Mouse (Mus musculus): ENCODE results near the gene Gm10490. TPM values are rescaled to one million over a fixed set of nuclear protein-coding genes. Genes with fewer than 3 reads are reported as not detected.
"Not testable (repeated sequence)": the region's sequence is repeated elsewhere in the genome, so short reads cannot be mapped to it uniquely, and the experiment has no call there.

Gene Gm10490
- not detected in 2 replicates for total RNA-seq (2012; rRNA removed)
- total RNA-seq (2014; rRNA removed), result not detected in 2 replicates
- not detected in 2 replicates for polyA plus RNA-seq (2012; ENCODE audit: insufficient read length, low read depth)

GRCm38 (mm10) chrX:7909242-7909641 is at the start of gene Gm10490:
Gene Gm10490 (plus strand): TSS chrX:7909542.
- H3K27ac ChIP-seq (ENCODE audit: insufficient read depth, low read depth); H3K79me2 ChIP-seq (replicated peaks; ENCODE audit: control insufficient read depth, extremely low read depth, insufficient read depth, poor library complexity, severe bottlenecking); H3K4me2 ChIP-seq (ENCODE audit: insufficient read depth, low read depth, poor library complexity, severe bottlenecking); H3K9ac ChIP-seq (ENCODE audit: insufficient read depth, low read depth); DNase-seq (ENCODE audit: extremely low read depth); dilution Hi-C loops (cut with MboI; ENCODE audit: extremely low pct_ligation_motif_present, extremely low pct_unique_long_range_greater_than_20kb, low sequenced_read_pairs); H3K9me3 ChIP-seq (replicated peaks; ENCODE audit: low read length); H3K4me3 ChIP-seq (replicated peaks in 1 of 3; ENCODE audit: low read depth in 2 of 3, low read length in 2 of 3, poor library complexity in 1 of 3); H3K27me3 ChIP-seq (replicated peaks); H3K4me1 ChIP-seq (ENCODE audit: control insufficient read depth in 1 of 2, insufficient read depth in 2 of 2): not testable (repeated sequence)
- in situ Hi-C loops (cut with MboI; ENCODE audit: low pct_ligation_motif_present, low pct_unique_long_range_greater_than_20kb, low sequenced_read_pairs), result loop anchor here (25.0 kb wide), 1 partner anchor 203 kb away; no protein-coding TSS in a partner anchor
- H3K36me3 ChIP-seq (replicated peaks in 1 of 2; ENCODE audit: control insufficient read depth in 1 of 2, insufficient read depth in 1 of 2, low read length in 1 of 2), result peaks cover 10 to 23% of the 10 kb centered on the region in 2 experiments

GRCm38 (mm10) chrX:7863181-7863580 is 46.2 kb upstream of the Gm10490 start:
- Histone ChIP-seq H3K9ac (ENCODE audit: insufficient read depth, low read depth) (peak overlapping the region; percentile 48; the same call in 1 of the 2 replicates), H3K27me3 (replicated peaks) (no peaks in the 10 kb centered on the region), H3K4me3 (replicated peaks in 1 of 3; ENCODE audit: low read depth in 2 of 3, low read length in 2 of 3, poor library complexity in 1 of 3) (no peak overlapping the region), H3K36me3 (replicated peaks in 1 of 2; ENCODE audit: control insufficient read depth in 1 of 2, insufficient read depth in 1 of 2, low read length in 1 of 2) (peaks cover 6 to 12% of the 10 kb centered on the region in 2 experiments), H3K9me3 (replicated peaks; ENCODE audit: low read length) (no peaks in the 10 kb centered on the region), H3K4me2 (ENCODE audit: insufficient read depth, low read depth, poor library complexity, severe bottlenecking) (peak overlapping the region; percentile 50), H3K27ac (ENCODE audit: insufficient read depth, low read depth) (peak overlapping the region; percentile 98), H3K4me1 (ENCODE audit: control insufficient read depth in 1 of 2, insufficient read depth in 2 of 2) (peaks cover 18 to 82% of the 10 kb centered on the region in 2 experiments), H3K79me2 (replicated peaks; ENCODE audit: control insufficient read depth, extremely low read depth, insufficient read depth, poor library complexity, severe bottlenecking) (peaks cover 34% of the 10 kb centered on the region)
- TF ChIP-seq IRF4 (IDR thresholded peaks at IDR 0.05; ENCODE audit: low read depth, low read length) (peak; percentile 74), EP300 (IDR thresholded peaks at IDR 0.05; ENCODE audit: low read length) (peak; percentile 88), POLR2AphosphoS2 (IDR thresholded peaks at IDR 0.05; ENCODE audit: low read depth, low read length) (no peak), HCFC1 (IDR thresholded peaks at IDR 0.05; ENCODE audit: low read depth, low read length) (no peak), CHD1 (IDR thresholded peaks at IDR 0.05; ENCODE audit: low read depth, low read length) (no peak), BHLHE40 (IDR thresholded peaks at IDR 0.05; ENCODE audit: low read depth, low read length) (peak; percentile 56; the same call in 1 of the 2 replicates), NRF1 (IDR thresholded peaks at IDR 0.05; ENCODE audit: low read depth, low read length) (no peak), PAX5 (IDR thresholded peaks at IDR 0.05; ENCODE audit: low read length) (no peak), MEF2A (IDR thresholded peaks at IDR 0.05; ENCODE audit: borderline replicate concordance, low read depth, low read length) (peak; percentile 80; the same call in 1 of the 2 replicates), ZC3H11A (IDR thresholded peaks at IDR 0.05; ENCODE audit: low read depth, low read length) (no peak), MAZ (IDR thresholded peaks at IDR 0.05; ENCODE audit: low read depth, low read length) (peak; percentile 51; the same call in 1 of the 2 replicates), SIN3A (IDR thresholded peaks at IDR 0.05; ENCODE audit: low read length) (no peak), ETS1 (conservative IDR thresholded peaks at IDR 0.05; ENCODE audit: low read depth, low read length) (peak; percentile 52), TCF12 (IDR thresholded peaks at IDR 0.05; ENCODE audit: low read depth, low read length) (peak; percentile 92), RCOR1 (conservative IDR thresholded peaks at IDR 0.05; ENCODE audit: low read depth, low read length) (peak; percentile 64; the same call in 1 of the 2 replicates)
- in situ Hi-C loops (cut with MboI; ENCODE audit: low pct_ligation_motif_present, low pct_unique_long_range_greater_than_20kb, low sequenced_read_pairs) (no loop called here), dilution Hi-C loops (cut with MboI; ENCODE audit: extremely low pct_ligation_motif_present, extremely low pct_unique_long_range_greater_than_20kb, low sequenced_read_pairs) (no loop called here)
- no peak for DNase-seq (ENCODE audit: extremely low read depth)

Measured in CH12.LX (cell line).